Mouse (Mus musculus) lung, postnatal 0 days (tissue): Measurements from ENCODE around the gene Gm26657. TPM values are rescaled to one million over a fixed set of nuclear protein-coding genes. Genes with fewer than 3 reads are reported as not detected.

Source experiments
- ATAC-seq: fragments of 200-750 bp; cut with Nextera tagmentation; 2 replicates; pipeline ENCODE4 v1.8.0; 2017; ENCODE audit warnings: moderate library complexity
- DNase-seq: peaks from one replicate; pipeline ENCODE4 v3.0.0-alpha.2; 2016; ENCODE audit warnings: low spot score
- H3K27ac ChIP-seq: fragments of 300-500 bp; sonication (generic); 2 replicates; pipeline ENCODE4 v1.5.1; 2014; ENCODE audit warnings: antibody characterized with exemption, mild to moderate bottlenecking, low read length, mixed read lengths
- H3K27me3 ChIP-seq: fragments of 300-500 bp; sonication (generic); replicated peaks from 2 replicates; pipeline ENCODE4 v1.6.1; 2014; ENCODE audit warnings: low read length, mixed read lengths; ENCODE audit not compliant: insufficient read depth
- H3K36me3 ChIP-seq: fragments of 300-500 bp; sonication (generic); 2 replicates; pipeline ENCODE4 v1.6.1; 2014; ENCODE audit warnings: low read length, mixed read lengths; ENCODE audit not compliant: insufficient read depth
- H3K4me1 ChIP-seq: fragments of 300-500 bp; sonication (generic); 2 replicates; pipeline ENCODE4 v1.6.1; 2014; ENCODE audit warnings: antibody characterized with exemption, low read depth, low read length, mixed read lengths; ENCODE audit not compliant: insufficient read depth
- H3K4me2 ChIP-seq: fragments of 300-500 bp; sonication (generic); replicated peaks from 2 replicates; pipeline ENCODE4 v1.6.1; 2014; ENCODE audit warnings: low read depth, mild to moderate bottlenecking, low read length, moderate library complexity, mixed read lengths
- H3K4me3 ChIP-seq: fragments of 300-500 bp; sonication (generic); 2 replicates; pipeline ENCODE4 v1.5.1; 2014; ENCODE audit warnings: low read depth, low read length
- H3K9ac ChIP-seq: fragments of 300-500 bp; sonication (generic); replicated peaks from 2 replicates; pipeline ENCODE4 v1.6.1; 2014; ENCODE audit warnings: low read depth, mild to moderate bottlenecking
- H3K9me3 ChIP-seq: fragments of 300-500 bp; sonication (generic); 2 replicates; pipeline ENCODE4 v1.6.1; 2016; ENCODE audit warnings: low read length, mixed read lengths
- CTCF ChIP-seq: IDR thresholded peaks from 2 replicates; pipeline ENCODE4 v1.5.1; 2016; ENCODE audit warnings: antibody characterized with exemption, mild to moderate bottlenecking
- EP300 ChIP-seq: IDR thresholded peaks from 2 replicates; pipeline ENCODE4 v1.6.1; 2016; ENCODE audit warnings: antibody characterized with exemption, mild to moderate bottlenecking, control low read depth
- WGBS: fragments of 180-500 bp; shearing (Covaris S2); extraction: QIAGEN DNeasy Blood & Tissue Kit; methylation state at CpG from one replicate; pipeline ENCODE4 v1.1.7; 2014; 5-methylcytosine and 5-hydroxymethylcytosine counted together
- polyA plus RNA-seq: library from polyadenylated mRNA; unstranded; fragments of >200 nt; fragmentation: Nextera tagmentation; extraction: Ambion mirVana; gene quantifications from 2 replicates; pipeline ENCODE4 v1.2.1, GENCODE M21; 2015

Gm26657 gene
- not detected in 2 replicates for polyA plus RNA-seq

DNA sequence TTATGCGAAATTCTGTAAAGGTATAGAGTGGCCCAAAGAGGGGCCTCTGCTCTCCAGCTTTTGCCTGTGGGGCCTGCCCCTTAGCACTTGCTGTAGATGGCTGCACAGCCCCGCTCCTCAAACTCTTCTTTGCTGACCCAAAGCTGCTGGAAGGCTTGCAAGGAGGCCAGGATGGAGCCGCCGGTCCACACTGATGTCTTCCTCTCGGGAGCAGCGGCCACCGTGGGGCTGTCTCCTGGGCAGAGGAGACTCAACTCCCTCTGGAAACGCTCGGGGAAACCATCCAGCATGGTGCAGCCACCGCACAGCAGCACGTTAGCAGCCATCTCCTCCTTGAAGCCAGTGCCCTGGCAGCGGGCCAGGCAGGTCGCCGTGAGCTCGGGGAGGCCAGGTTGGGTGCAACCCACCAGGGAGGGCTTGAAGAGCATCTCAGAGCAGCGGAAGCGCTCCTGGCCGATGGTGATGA lies at the start of gene Gm26657:
Gm26657 (plus strand) TSS at position 51 of the 466 bp plus-strand sequence.
- Histone ChIP-seq H3K4me1 (no peaks in the 10 kb centered on the region), H3K4me2 (no peak within 1 kb of the TSS), H3K4me3 (no peak within 1 kb of the TSS), H3K27ac (no peak within 1 kb of the TSS), H3K36me3 (no peaks in the 10 kb centered on the region), H3K27me3 (no peaks in the 10 kb centered on the region), H3K9me3 (no peaks in the 10 kb centered on the region), H3K9ac (no peak within 1 kb of the TSS)
- ATAC-seq (no peak), DNase-seq (no peak)
- 78% methylated on average over 18 of the region's 18 CpGs for WGBS
- TF ChIP-seq CTCF, result no peak
- no peak for TF ChIP-seq EP300

DNA sequence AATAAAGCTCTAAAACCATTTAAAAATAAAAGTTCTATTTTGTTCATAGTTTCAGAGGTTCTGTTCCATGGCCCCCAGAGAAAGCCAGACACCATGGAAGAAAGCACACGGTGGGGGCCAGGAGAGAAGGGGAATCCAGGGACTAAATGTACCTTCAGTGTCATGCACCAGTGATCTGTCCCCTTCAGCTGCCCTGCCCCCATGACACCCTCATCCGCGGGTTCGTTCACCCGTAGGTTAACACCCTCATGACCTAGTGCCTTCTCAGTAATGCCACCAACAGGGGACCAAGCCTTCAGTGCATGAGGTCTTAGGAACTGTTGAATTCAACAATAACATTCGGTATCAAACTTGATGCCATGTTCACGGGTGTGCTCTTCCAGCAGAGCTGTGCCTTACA lies 43.5 kb upstream of the Gm26657 start:
- H3K9ac ChIP-seq, result no peak overlapping the region
- no peak for ATAC-seq
- no peak for DNase-seq
- 75% methylated on average over 7 of the region's 7 CpGs for WGBS
- H3K9me3 ChIP-seq, result no peaks in the 10 kb centered on the region
- H3K4me2 ChIP-seq, result no peak overlapping the region
- no peak for TF ChIP-seq CTCF
- TF ChIP-seq EP300, result no peak
- no peaks in the 10 kb centered on the region for H3K36me3 ChIP-seq
- no peak overlapping the region for H3K27ac ChIP-seq
- no peaks in the 10 kb centered on the region for H3K4me1 ChIP-seq
- no peaks in the 10 kb centered on the region for H3K27me3 ChIP-seq
- no peak overlapping the region for H3K4me3 ChIP-seq

GRCm38 (mm10) chr4:56698671-56699070 lies 41.2 kb upstream of the Gm26657 start:
- ATAC-seq, result no peak
- no peaks in the 10 kb centered on the region for H3K36me3 ChIP-seq

GRCm38 (mm10) chr4:56702234-56702633 lies 37.6 kb upstream of the Gm26657 start:
- no peak overlapping the region for H3K27ac ChIP-seq
- H3K9ac ChIP-seq, result no peak overlapping the region
- no peaks in the 10 kb centered on the region for H3K9me3 ChIP-seq
- TF ChIP-seq EP300, result no peak
- TF ChIP-seq CTCF, result no peak
- DNase-seq (no peak), ATAC-seq (no peak)
- H3K4me2 ChIP-seq, result no peak overlapping the region
- 34% methylated on average over 10 of the region's 10 CpGs for WGBS
- H3K27me3 ChIP-seq, result no peaks in the 10 kb centered on the region
- no peaks in the 10 kb centered on the region for H3K4me1 ChIP-seq
- H3K36me3 ChIP-seq, result no peaks in the 10 kb centered on the region
- no peak overlapping the region for H3K4me3 ChIP-seq

More at GRCm38 (mm10) chr4:56698671-56699070, 41.2 kb upstream of the Gm26657 start:
- TF ChIP-seq EP300 (no peak), CTCF (no peak)
- Histone ChIP-seq H3K27me3 (no peaks in the 10 kb centered on the region), H3K4me2 (no peak overlapping the region), H3K4me1 (no peaks in the 10 kb centered on the region), H3K9me3 (no peaks in the 10 kb centered on the region), H3K4me3 (no peak overlapping the region), H3K27ac (no peak overlapping the region), H3K9ac (no peak overlapping the region)
- 19% methylated on average over 5 of the region's 5 CpGs for WGBS
- peak; percentile 21 for DNase-seq

- H3K4me1 ChIP-seq, result no peaks in the 10 kb centered on the region
- no peak for ATAC-seq
- DNase-seq, result no peak
- H3K4me2 ChIP-seq, result no peak overlapping the region
- no peaks in the 10 kb centered on the region for H3K36me3 ChIP-seq
- no peak overlapping the region for H3K9ac ChIP-seq
- H3K9me3 ChIP-seq, result no peaks in the 10 kb centered on the region
- H3K4me3 ChIP-seq, result no peak overlapping the region
- 84% methylated on average over 3 of the region's 3 CpGs for WGBS
- H3K27ac ChIP-seq, result no peak overlapping the region
- no peak for TF ChIP-seq CTCF
- no peak for TF ChIP-seq EP300
- no peaks in the 10 kb centered on the region for H3K27me3 ChIP-seq
Measured at GRCm38 (mm10) chr4:56713155-56713554, 26.7 kb upstream of the Gm26657 start.

GRCm38 (mm10) chr4:56716801-56717200 lies 23.1 kb upstream of the Gm26657 start:
- no peak for DNase-seq
- Histone ChIP-seq H3K4me2 (no peak overlapping the region), H3K4me1 (no peaks in the 10 kb centered on the region), H3K27ac (no peak overlapping the region), H3K4me3 (no peak overlapping the region), H3K27me3 (no peaks in the 10 kb centered on the region), H3K9me3 (no peaks in the 10 kb centered on the region), H3K36me3 (no peaks in the 10 kb centered on the region), H3K9ac (no peak overlapping the region)
- TF ChIP-seq CTCF, result no peak
- no peak for TF ChIP-seq EP300
- whole genome bisulfite sequencing, result 52% methylated on average over 5 of the region's 5 CpGs
- no peak for ATAC-seq

DNA sequence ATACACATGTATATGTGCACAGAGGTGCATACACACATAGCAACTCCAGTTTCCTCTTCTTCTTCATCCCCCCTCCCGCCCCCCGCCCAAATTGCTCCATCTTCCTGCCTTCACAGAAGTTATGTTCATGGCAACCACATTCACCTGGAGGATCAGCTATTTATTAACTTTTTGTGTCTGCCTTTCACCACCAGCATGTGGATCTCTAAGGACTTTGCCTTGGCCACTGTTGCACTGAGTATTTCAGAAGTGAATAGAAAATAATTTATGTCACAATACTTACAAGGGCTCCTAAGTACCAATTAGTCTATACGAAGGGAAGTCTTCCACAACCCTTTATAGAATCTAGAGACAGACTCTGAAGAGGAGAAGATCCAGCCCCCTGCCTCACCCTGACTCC lies 21.9 kb upstream of the Gm26657 start:
- Histone ChIP-seq H3K4me1 (no peaks in the 10 kb centered on the region), H3K27me3 (no peaks in the 10 kb centered on the region), H3K4me2 (no peak overlapping the region), H3K36me3 (no peaks in the 10 kb centered on the region), H3K9ac (no peak overlapping the region), H3K9me3 (no peaks in the 10 kb centered on the region), H3K27ac (no peak overlapping the region), H3K4me3 (no peak overlapping the region)
- ATAC-seq (no peak), DNase-seq (no peak)
- WGBS, result 83% methylated on average over 3 of the region's 3 CpGs
- no peak for TF ChIP-seq EP300
- TF ChIP-seq CTCF, result no peak
